Mouse (Mus musculus) heart, postnatal 14 days (tissue): ENCODE data around the gene Ntm. TPM values are rescaled to one million over a fixed set of nuclear protein-coding genes. Genes with fewer than 3 reads are reported as not detected.

Source experiments
- DNase-seq, 2 experiments: peaks; one replicate each; pipeline ENCODE4 v3.0.0; 2021 to 2022
- intact Hi-C: fragments of 180-260 bp; cut with DNase I; formaldehyde crosslinking; loops from one replicate; pipeline ENCODE4 v1.15.1; 2025
- total RNA-seq, 2 experiments: library from RNA; stranded (reverse); gene quantifications; 2 replicates each; pipeline ENCODE4 v1.2.3; 2021

Gene Ntm
- total RNA-seq, 2 experiments from 2014 or later: 3.3 to 3.5 TPM

- intact Hi-C loops: no loop called here
Observed at GRCm38 (mm10) chr9:29803738-29804285, 159.1 kb downstream of the Ntm start.

GRCm38 (mm10) chr9:29802990-29803737 lies 159.8 kb downstream of the Ntm start:
- DNase-seq: peak in 1 of 2 experiments; percentile 3
- intact Hi-C loops: no loop called here

More at GRCm38 (mm10) chr9:29803738-29804285, 159.1 kb downstream of the Ntm start:
- no peak for DNase-seq

GRCm38 (mm10) chr9:29802071-29802705 lies 160.8 kb downstream of the Ntm start:
- intact Hi-C loops: no loop called here

GRCm38 (mm10) chr9:29796281-29796680 lies 166.7 kb downstream of the Ntm start:
- intact Hi-C loops: no loop called here
- no peak for DNase-seq

More at GRCm38 (mm10) chr9:29802071-29802705, 160.8 kb downstream of the Ntm start:
- DNase-seq: no peak

- intact Hi-C loops: no loop called here
- DNase-seq: no peak
Observed at GRCm38 (mm10) chr9:29791199-29791915, 171.6 kb downstream of the Ntm start.

GRCm38 (mm10) chr9:29790017-29790416 lies 172.9 kb downstream of the Ntm start:
- no peak for DNase-seq
- intact Hi-C loops: no loop called here

GRCm38 (mm10) chr9:29788855-29789254 lies 174.1 kb downstream of the Ntm start:
- no peak for DNase-seq
- intact Hi-C loops: no loop called here

GRCm38 (mm10) chr9:29787408-29787807 lies 175.5 kb downstream of the Ntm start:
- DNase-seq: no peak
- intact Hi-C loops: no loop called here

- intact Hi-C loops: no loop called here
- no peak for DNase-seq
Observed at GRCm38 (mm10) chr9:29782697-29783096, 180.2 kb downstream of the Ntm start.

GRCm38 (mm10) chr9:29779739-29780138 lies 183.2 kb downstream of the Ntm start:
- DNase-seq: no peak
- intact Hi-C loops: no loop called here

- intact Hi-C loops: no loop called here
- DNase-seq: no peak
Observed at GRCm38 (mm10) chr9:29776951-29777350, 186.0 kb downstream of the Ntm start.

GRCm38 (mm10) chr9:29776542-29776941 lies 186.4 kb downstream of the Ntm start:
- no peak for DNase-seq
- intact Hi-C loops: no loop called here

GRCm38 (mm10) chr9:29776030-29776429 lies 186.9 kb downstream of the Ntm start:
- no peak for DNase-seq
- intact Hi-C loops: no loop called here

- DNase-seq: no peak
- intact Hi-C loops: no loop called here
Observed at GRCm38 (mm10) chr9:29772625-29773388, 190.1 kb downstream of the Ntm start.

- no peak for DNase-seq
- intact Hi-C loops: no loop called here
Observed at GRCm38 (mm10) chr9:29771870-29772269, 191.1 kb downstream of the Ntm start.

- DNase-seq: no peak
- intact Hi-C loops: no loop called here
Observed at GRCm38 (mm10) chr9:29771071-29771785, 191.7 kb downstream of the Ntm start.

GRCm38 (mm10) chr9:29769361-29769760 lies 193.6 kb downstream of the Ntm start:
- intact Hi-C loops: no loop called here
- no peak for DNase-seq

GRCm38 (mm10) chr9:29765990-29766980 lies 196.7 kb downstream of the Ntm start:
- no peak for DNase-seq
- intact Hi-C loops: no loop called here
